8 mouse cellular contexts compared by ENCODE assay signal in genomic region chr4:131920595-131921351, GRCm38 (mm10). TPM values are rescaled to one million over a fixed set of nuclear protein-coding genes. Genes with fewer than 3 reads are reported as not detected.
DNase-seq lines count a peak whose midpoint lies in the region; ATAC-seq lines count a peak whose summit lies in the region.

No protein-coding gene starts in this region.

- H3K36me3 ChIP-seq in forebrain, embryonic 12.5 days (replicated peaks), result peaks cover 21% of the 10 kb centered on the region
- peaks cover 33% of the 10 kb centered on the region for H3K36me3 ChIP-seq in hindbrain, embryonic 10.5 days
- peaks cover 32% of the 10 kb centered on the region for H3K36me3 ChIP-seq in limb, embryonic 12.5 days
- H3K36me3 ChIP-seq in midbrain, embryonic 16.5 days (ENCODE audit: control insufficient read depth, insufficient read depth, low read length), result no peaks in the 10 kb centered on the region; the same call in none of the 2 replicates

- peak overlapping the region; percentile 74 for H3K4me2 ChIP-seq in forebrain, embryonic 12.5 days
- H3K4me2 ChIP-seq in limb, embryonic 12.5 days, result peak overlapping the region; percentile 88
- H3K4me2 ChIP-seq in midbrain, embryonic 16.5 days (ENCODE audit: low read length), result peak overlapping the region; percentile 74

- H3K9ac ChIP-seq in forebrain, embryonic 12.5 days, result peak overlapping the region; percentile 56
- H3K9ac ChIP-seq in limb, embryonic 12.5 days (replicated peaks), result peak overlapping the region; percentile 83
- peak overlapping the region; percentile 64; the same call in 1 of the 2 replicates for H3K9ac ChIP-seq in midbrain, embryonic 16.5 days (ENCODE audit: low read depth, low read length)

- H3K4me3 ChIP-seq in forebrain, embryonic 12.5 days (replicated peaks), result peak overlapping the region; percentile 49
- peak overlapping the region; percentile 62 for H3K4me3 ChIP-seq in hindbrain, embryonic 10.5 days
- peak overlapping the region; percentile 67 for H3K4me3 ChIP-seq in limb, embryonic 12.5 days (replicated peaks)
- H3K4me3 ChIP-seq in midbrain, embryonic 16.5 days (ENCODE audit: low read depth, low read length), result peak overlapping the region; percentile 43

- peaks cover 55% of the 10 kb centered on the region for H3K4me1 ChIP-seq in forebrain, embryonic 12.5 days
- H3K4me1 ChIP-seq in hindbrain, embryonic 10.5 days (replicated peaks), result peaks cover 82% of the 10 kb centered on the region
- H3K4me1 ChIP-seq in limb, embryonic 12.5 days (replicated peaks), result peaks cover 82% of the 10 kb centered on the region
- H3K4me1 ChIP-seq in midbrain, embryonic 16.5 days (ENCODE audit: control insufficient read depth, insufficient read depth, low read length), result peaks cover 18% of the 10 kb centered on the region

- under 1% methylated on average over 74 of the region's 76 CpGs for WGBS in forebrain, embryonic 12.5 days
- under 1% methylated on average over 76 of the region's 76 CpGs for WGBS in hindbrain, embryonic 10.5 days
- under 1% methylated on average over 75 of the region's 76 CpGs for WGBS in limb, embryonic 12.5 days
- WGBS in midbrain, embryonic 16.5 days, result 2% methylated on average over 59 of the region's 76 CpGs

- DNase-seq in CD4-positive helper T cell, adult 2 months (ENCODE audit: low read depth, low spot score), result peak; percentile 22
- DNase-seq in MN1 (ENCODE audit: low spot score), result peak; percentile 46
- DNase-seq in hindbrain, embryonic 10.5 days (ENCODE audit: low spot score), result peak; percentile 77
- no peak for DNase-seq in layer of hippocampus, postnatal 36 days
- no peak for DNase-seq in layer of hippocampus, postnatal 14 days (ENCODE audit: low spot score in 2 of 2)

- no peaks in the 10 kb centered on the region; the same call in 1 of the 2 replicates for H3K9me3 ChIP-seq in forebrain, embryonic 12.5 days
- H3K9me3 ChIP-seq in hindbrain, embryonic 10.5 days, result no peaks in the 10 kb centered on the region
- no peaks in the 10 kb centered on the region for H3K9me3 ChIP-seq in limb, embryonic 12.5 days
- H3K9me3 ChIP-seq in midbrain, embryonic 16.5 days (replicated peaks; ENCODE audit: control insufficient read depth, low read length, poor library complexity, severe bottlenecking), result no peaks in the 10 kb centered on the region

- no peak for ATAC-seq in forebrain, embryonic 12.5 days (ENCODE audit: low FRiP score)
- no peak for ATAC-seq in limb, embryonic 12.5 days (ENCODE audit: insufficient number of reproducible peaks, insufficient read depth, low FRiP score, low TSS enrichment, low read depth)
- no peak for ATAC-seq in midbrain, embryonic 16.5 days

- peaks cover 96% of the 10 kb centered on the region for H3K27me3 ChIP-seq in forebrain, embryonic 12.5 days
- H3K27me3 ChIP-seq in hindbrain, embryonic 10.5 days (ENCODE audit: insufficient read depth, poor library complexity, severe bottlenecking), result peaks cover 98% of the 10 kb centered on the region
- peaks cover 80% of the 10 kb centered on the region for H3K27me3 ChIP-seq in limb, embryonic 12.5 days
- peaks cover 66% of the 10 kb centered on the region for H3K27me3 ChIP-seq in midbrain, embryonic 16.5 days (ENCODE audit: control insufficient read depth, insufficient read depth, low read depth, low read length)

- H3K27ac ChIP-seq in forebrain, embryonic 12.5 days, result peak overlapping the region; percentile 25; the same call in 1 of the 2 replicates
- H3K27ac ChIP-seq in hindbrain, embryonic 10.5 days, result peak overlapping the region; percentile 82
- peak overlapping the region; percentile 87 for H3K27ac ChIP-seq in limb, embryonic 12.5 days
- no peak overlapping the region for H3K27ac ChIP-seq in midbrain, embryonic 16.5 days (ENCODE audit: low read length)

RNA-seq across cellular contexts. Expression of gene Tmem200b, which starts 0.8 kb away (rescaled TPM):
- 0.24 and 0.50 TPM in 2 replicates for polyA plus RNA-seq in forebrain, embryonic 12.5 days (2016; fragmentation: Nextera tagmentation; extraction: Ambion mirVana)
- 0.73 and 1.1 TPM in 2 replicates for polyA plus RNA-seq in hindbrain, embryonic 10.5 days (2016; fragmentation: Nextera tagmentation; extraction: Ambion mirVana)
- polyA plus RNA-seq in limb, embryonic 12.5 days (2016; fragmentation: Nextera tagmentation; extraction: Ambion mirVana), result 2.2 and 2.5 TPM in 2 replicates
- polyA plus RNA-seq in midbrain, embryonic 16.5 days (2015; fragmentation: Nextera tagmentation; extraction: Ambion mirVana), result 0.18 TPM in 1 of 2 replicates, not detected in the other
- total RNA-seq in layer of hippocampus, postnatal 36 days (2021), result 1 to 10 TPM; 1.1 to 2.6 TPM
- total RNA-seq in layer of hippocampus, postnatal 14 days (2021), result 1 to 10 TPM; 2.2 to 2.3 TPM

RNA-seq across cellular contexts. Expression of gene Srsf4, which starts 47.4 kb away (rescaled TPM):
- 193 and 199 TPM in 2 replicates for polyA plus RNA-seq in forebrain, embryonic 12.5 days (2016; fragmentation: Nextera tagmentation; extraction: Ambion mirVana)
- 139 and 141 TPM in 2 replicates for polyA plus RNA-seq in hindbrain, embryonic 10.5 days (2016; fragmentation: Nextera tagmentation; extraction: Ambion mirVana)
- polyA plus RNA-seq in limb, embryonic 12.5 days (2016; fragmentation: Nextera tagmentation; extraction: Ambion mirVana), result 158 and 162 TPM in 2 replicates
- 100 and 112 TPM in 2 replicates for polyA plus RNA-seq in midbrain, embryonic 16.5 days (2015; fragmentation: Nextera tagmentation; extraction: Ambion mirVana)
- total RNA-seq in layer of hippocampus, postnatal 36 days (2021), result 10 to 100 TPM; 67.8 to 74.8 TPM
- 10 to 100 TPM; 68.6 to 70.3 TPM for total RNA-seq in layer of hippocampus, postnatal 14 days (2021)

Comparison
In these comparisons a context has a peak if more than half of its experiments do, and no peak if none do; other contexts are left out.
1. DNase-seq: peak in CD4-positive helper T cell, adult 2 months (single experiment), MN1 (single experiment) and hindbrain, embryonic 10.5 days (single experiment); none in layer of hippocampus, postnatal 36 days (0 of 2) and layer of hippocampus, postnatal 14 days (0 of 2).
2. Peak in every context shown above with its lines, with median percentiles within 50 percentile points of each other: H3K4me2 ChIP-seq, H3K4me3 ChIP-seq and H3K9ac ChIP-seq.